Mouse (Mus musculus): ENCODE measurements at regions not wholly inside any gene's neighbourhood (a gene's known extent, or its start where the extent isn't known, plus 50 kb on each side); places are given as distances from the start of the nearest gene placed in this dataset.

GRCm38 (mm10) chr8:87417466-87417865 lies 54.9 kb downstream of the Cbln1 start:
- in situ Hi-C loops (cut with MboI; ENCODE audit: low pct_unique_long_range_greater_than_20kb in 1 of 2, low sequenced_read_pairs in 2 of 2, unreplicated experiment in 1 of 2) = no loop called here

- in situ Hi-C loops (cut with MboI; ENCODE audit: low pct_unique_long_range_greater_than_20kb in 1 of 2, low sequenced_read_pairs in 2 of 2, unreplicated experiment in 1 of 2) = no loop called here
Observed at GRCm38 (mm10) chr8:87415051-87415630, 57.3 kb downstream of the Cbln1 start.

- in situ Hi-C loops (cut with MboI; ENCODE audit: low pct_unique_long_range_greater_than_20kb in 1 of 2, low sequenced_read_pairs in 2 of 2, unreplicated experiment in 1 of 2) = no loop called here
Observed at GRCm38 (mm10) chr8:87389016-87389415, 83.4 kb downstream of the Cbln1 start.

- in situ Hi-C loops (cut with MboI; ENCODE audit: low pct_unique_long_range_greater_than_20kb in 1 of 2, low sequenced_read_pairs in 2 of 2, unreplicated experiment in 1 of 2) = no loop called here
Observed at GRCm38 (mm10) chr8:87383527-87384206, 88.7 kb downstream of the Cbln1 start.

- in situ Hi-C loops (cut with MboI; ENCODE audit: low pct_unique_long_range_greater_than_20kb in 1 of 2, low sequenced_read_pairs in 2 of 2, unreplicated experiment in 1 of 2) = no loop called here
Observed at GRCm38 (mm10) chr8:87382311-87382710, 90.1 kb downstream of the Cbln1 start.

GRCm38 (mm10) chr8:87380791-87381190 lies 91.6 kb downstream of the Cbln1 start:
- in situ Hi-C loops (cut with MboI; ENCODE audit: low pct_unique_long_range_greater_than_20kb in 1 of 2, low sequenced_read_pairs in 2 of 2, unreplicated experiment in 1 of 2) = no loop called here

GRCm38 (mm10) chr8:87379296-87379695 lies 93.1 kb downstream of the Cbln1 start:
- in situ Hi-C loops (cut with MboI; ENCODE audit: low pct_unique_long_range_greater_than_20kb in 1 of 2, low sequenced_read_pairs in 2 of 2, unreplicated experiment in 1 of 2) = no loop called here

- in situ Hi-C loops (cut with MboI; ENCODE audit: low pct_unique_long_range_greater_than_20kb in 1 of 2, low sequenced_read_pairs in 2 of 2, unreplicated experiment in 1 of 2) = no loop called here
Observed at GRCm38 (mm10) chr8:87374044-87374443, 98.4 kb downstream of the Cbln1 start.

- in situ Hi-C loops (cut with MboI; ENCODE audit: low pct_unique_long_range_greater_than_20kb in 1 of 2, low sequenced_read_pairs in 2 of 2, unreplicated experiment in 1 of 2) = no loop called here
Observed at GRCm38 (mm10) chr8:87373535-87373934, 98.9 kb downstream of the Cbln1 start.

- in situ Hi-C loops (cut with MboI; ENCODE audit: low pct_unique_long_range_greater_than_20kb in 1 of 2, low sequenced_read_pairs in 2 of 2, unreplicated experiment in 1 of 2) = no loop called here
Observed at GRCm38 (mm10) chr8:87372061-87372460, 100.3 kb downstream of the Cbln1 start.

- in situ Hi-C loops (cut with MboI; ENCODE audit: low pct_unique_long_range_greater_than_20kb in 1 of 2, low sequenced_read_pairs in 2 of 2, unreplicated experiment in 1 of 2) = no loop called here
Observed at GRCm38 (mm10) chr8:87370194-87370593, 102.2 kb downstream of the Cbln1 start.

GRCm38 (mm10) chr8:87350471-87350870 lies 121.9 kb downstream of the Cbln1 start:
- in situ Hi-C loops (cut with MboI; ENCODE audit: low pct_unique_long_range_greater_than_20kb in 1 of 2, low sequenced_read_pairs in 2 of 2, unreplicated experiment in 1 of 2) = no loop called here

GRCm38 (mm10) chr8:87349781-87350181 lies 122.6 kb downstream of the Cbln1 start:
- in situ Hi-C loops (cut with MboI; ENCODE audit: low pct_unique_long_range_greater_than_20kb in 1 of 2, low sequenced_read_pairs in 2 of 2, unreplicated experiment in 1 of 2) = no loop called here

GRCm38 (mm10) chr8:87329371-87329770 lies 143.0 kb downstream of the Cbln1 start:
- in situ Hi-C loops (cut with MboI; ENCODE audit: low pct_unique_long_range_greater_than_20kb in 1 of 2, low sequenced_read_pairs in 2 of 2, unreplicated experiment in 1 of 2) = no loop called here

GRCm38 (mm10) chr8:87314570-87314969 lies 157.8 kb downstream of the Cbln1 start:
- in situ Hi-C loops (cut with MboI; ENCODE audit: low pct_unique_long_range_greater_than_20kb in 1 of 2, low sequenced_read_pairs in 2 of 2, unreplicated experiment in 1 of 2) = no loop called here

- in situ Hi-C loops (cut with MboI; ENCODE audit: low pct_unique_long_range_greater_than_20kb in 1 of 2, low sequenced_read_pairs in 2 of 2, unreplicated experiment in 1 of 2) = no loop called here
Observed at GRCm38 (mm10) chr8:87311282-87311681, 161.1 kb downstream of the Cbln1 start.

GRCm38 (mm10) chr8:87308311-87308710 lies 164.1 kb downstream of the Cbln1 start:
- in situ Hi-C loops (cut with MboI; ENCODE audit: low pct_unique_long_range_greater_than_20kb in 1 of 2, low sequenced_read_pairs in 2 of 2, unreplicated experiment in 1 of 2) = no loop called here

GRCm38 (mm10) chr8:87305001-87305400 lies 167.4 kb downstream of the Cbln1 start:
- in situ Hi-C loops (cut with MboI; ENCODE audit: low pct_unique_long_range_greater_than_20kb in 1 of 2, low sequenced_read_pairs in 2 of 2, unreplicated experiment in 1 of 2) = no loop called here

GRCm38 (mm10) chr8:87303522-87303921 lies 168.9 kb downstream of the Cbln1 start:
- in situ Hi-C loops (cut with MboI; ENCODE audit: low pct_unique_long_range_greater_than_20kb in 1 of 2, low sequenced_read_pairs in 2 of 2, unreplicated experiment in 1 of 2) = no loop called here

- in situ Hi-C loops (cut with MboI; ENCODE audit: low pct_unique_long_range_greater_than_20kb in 1 of 2, low sequenced_read_pairs in 2 of 2, unreplicated experiment in 1 of 2) = no loop called here
Observed at GRCm38 (mm10) chr8:87297761-87298160, 174.6 kb downstream of the Cbln1 start.
